Mouse (Mus musculus) stomach, postnatal 0 days (tissue): ENCODE measurements around the gene Thumpd1.

Experiments
- CTCF ChIP-seq: IDR thresholded peaks from 2 replicates; pipeline ENCODE4 v1.5.1; 2016; ENCODE audit warnings: antibody characterized with exemption, low read depth, mild to moderate bottlenecking, moderate library complexity
- EP300 ChIP-seq: optimal IDR thresholded peaks from 2 replicates; pipeline ENCODE3; 2016; ENCODE audit warnings: antibody characterized with exemption

GRCm38 (mm10) chr7:119670395-119670794 lies 50.2 kb downstream of the Thumpd1 start:
- TF ChIP-seq EP300 (no peak), CTCF (no peak)
